Mouse (Mus musculus) ES-E14 (cell line): ENCODE data around the gene Rimklb.

Experiments
- CHD2 ChIP-seq: IDR thresholded peaks from 2 replicates; pipeline ENCODE4 v1.6.1; 2014; ENCODE audit warnings: mild to moderate bottlenecking, low read depth, low read length, inconsistent platforms
- ZNF384 ChIP-seq: IDR thresholded peaks from 2 replicates; pipeline ENCODE4 v1.6.1; 2012; ENCODE audit warnings: low read depth, low read length, inconsistent platforms

DNA sequence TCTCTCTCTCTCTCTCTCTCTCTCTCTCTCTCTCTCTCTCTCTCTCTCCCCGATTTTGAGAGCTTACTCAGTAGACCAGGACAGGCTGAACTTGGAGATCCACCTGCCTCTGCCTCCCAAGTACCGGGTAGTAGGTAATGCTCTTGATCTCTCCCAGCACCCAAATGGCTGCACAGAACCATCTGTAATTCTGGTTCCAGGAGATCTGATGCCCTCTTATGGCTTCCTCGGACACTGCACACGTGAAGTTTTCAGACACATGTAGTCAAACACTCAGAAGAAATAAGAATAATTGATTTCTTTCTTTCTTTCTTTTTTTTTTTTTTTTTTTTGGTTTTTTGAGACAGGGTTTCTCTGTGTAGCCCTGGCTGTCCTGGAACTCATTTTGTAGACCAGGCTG, 59.3 kb downstream of the Rimklb start:
- TF ChIP-seq ZNF384, result no peak
- no peak for TF ChIP-seq CHD2
